Mouse (Mus musculus) olfactory bulb, adult 2 months (tissue): Measurements from ENCODE around the gene Casp12. TPM values are rescaled to one million over a fixed set of nuclear protein-coding genes. Genes with fewer than 3 reads are reported as not detected.
"Not testable (repeated sequence)": the region's sequence is repeated elsewhere in the genome, so short reads cannot be mapped to it uniquely, and the experiment has no call there.

Experiments
- H3K27ac ChIP-seq: fragments of 200-500 bp; 2 replicates; pipeline ENCODE4 v1.5.1; 2012; ENCODE audit warnings: low read depth, low read length; ENCODE audit not compliant: insufficient read depth
- H3K4me1 ChIP-seq: fragments of 200-500 bp; 2 replicates; pipeline ENCODE4 v1.6.1; 2012; ENCODE audit warnings: low read length; ENCODE audit not compliant: control insufficient read depth, insufficient read depth
- H3K4me3 ChIP-seq: fragments of 200-500 bp; 2 replicates; pipeline ENCODE4 v1.5.1; 2012; ENCODE audit warnings: mild to moderate bottlenecking, low read depth, low read length, moderate library complexity; ENCODE audit not compliant: insufficient read depth
- CTCF ChIP-seq: fragments of 200-500 bp; IDR thresholded peaks from 2 replicates; pipeline ENCODE4 v1.5.1; 2012; ENCODE audit warnings: low read depth, mild to moderate bottlenecking, low read length, moderate library complexity; ENCODE audit not compliant: insufficient read depth
- POLR2A ChIP-seq: fragments of 200-500 bp; IDR thresholded peaks from 2 replicates; pipeline ENCODE4 v1.6.1; 2012; ENCODE audit warnings: mild to moderate bottlenecking, low read depth, low read length, moderate library complexity; ENCODE audit not compliant: insufficient read depth
- WGBS: fragments of 180-500 bp; shearing (Covaris S2); methylation state at CpG from one replicate; pipeline ENCODE4 v1.1.7; 2018; 5-methylcytosine and 5-hydroxymethylcytosine counted together
- polyA plus RNA-seq: library from polyadenylated mRNA; stranded (reverse); fragments of >200 nt; gene quantifications from 2 replicates; pipeline ENCODE4 v1.2.4, GENCODE M21; 2012; ENCODE audit warnings: low replicate concordance; ENCODE audit not compliant: missing spikeins, insufficient read depth, insufficient read length

Casp12 gene
- polyA plus RNA-seq, 1 experiment: not detected

DNA sequence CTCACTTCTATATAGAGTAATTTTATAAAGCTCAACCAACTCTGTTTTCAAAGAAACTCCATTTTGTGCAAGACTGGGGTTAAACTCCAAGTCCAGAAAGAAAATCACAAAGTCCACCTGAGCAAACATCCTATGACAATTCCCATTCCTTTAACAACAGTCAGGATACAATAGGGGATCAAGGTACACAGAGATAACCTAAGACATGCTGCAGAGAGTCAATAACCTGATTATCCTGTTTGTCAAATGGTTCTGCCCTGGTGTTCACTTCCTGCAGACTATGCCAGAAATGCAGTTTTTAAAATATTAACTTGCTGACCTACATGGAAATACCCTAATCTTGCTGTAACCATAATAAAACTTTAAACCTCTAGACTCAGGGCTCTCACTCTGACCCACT lies 12.8 kb upstream of the Casp12 start:
- Histone ChIP-seq H3K27ac (no peak overlapping the region), H3K4me3 (no peak overlapping the region), H3K4me1 (no peaks in the 10 kb centered on the region)
- no peak for TF ChIP-seq POLR2A
- TF ChIP-seq CTCF: no peak

DNA sequence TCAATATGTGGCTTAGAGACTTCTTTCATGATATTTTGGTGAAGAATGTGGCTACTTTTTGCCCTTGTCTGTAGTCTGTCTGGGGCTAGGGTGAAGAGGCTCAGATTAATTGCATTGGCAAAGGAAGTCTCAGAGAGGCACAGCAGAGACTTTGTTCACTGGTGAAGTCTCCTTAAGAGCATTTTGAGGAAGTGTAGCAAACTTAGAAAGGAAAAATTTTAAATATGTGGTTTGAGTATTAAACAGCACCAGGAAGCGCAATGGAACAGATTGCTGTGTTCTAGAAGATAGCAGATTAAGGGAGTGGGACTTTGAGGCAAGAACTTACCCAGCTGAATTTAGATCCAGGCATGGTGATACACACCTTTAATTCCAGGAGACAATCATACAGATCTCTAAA lies 11.8 kb upstream of the Casp12 start:
- TF ChIP-seq POLR2A (no peak), CTCF (no peak)
- Histone ChIP-seq H3K4me1 (no peaks in the 10 kb centered on the region), H3K27ac (no peak overlapping the region), H3K4me3 (no peak overlapping the region)
- WGBS: 94% methylated on average over 1 of the region's 1 CpGs

DNA sequence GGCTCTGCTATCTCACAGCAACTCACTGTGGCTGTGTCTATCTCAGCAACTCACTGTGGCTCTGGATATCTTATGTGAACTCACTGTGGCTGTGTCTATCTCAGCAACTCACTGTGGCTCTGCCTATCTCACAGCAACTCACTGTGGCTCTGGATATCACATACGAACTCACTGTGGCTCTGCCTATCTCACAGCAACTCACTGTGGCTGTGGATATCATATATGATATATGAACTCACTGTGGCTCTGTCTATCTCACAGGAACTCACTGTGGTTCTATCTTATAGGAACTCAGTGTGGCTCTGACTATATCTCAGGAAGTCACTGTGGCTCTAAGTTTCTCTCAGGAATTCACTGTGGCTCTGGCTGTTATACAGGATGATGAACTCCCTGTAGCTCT lies 2.1 kb upstream of the Casp12 start:
- no peaks in the 10 kb centered on the region for H3K4me1 ChIP-seq
- no peak for TF ChIP-seq POLR2A
- no peak for TF ChIP-seq CTCF
- 91% methylated on average over 1 of the region's 1 CpGs for WGBS
- no peak overlapping the region for H3K4me3 ChIP-seq
- H3K27ac ChIP-seq: no peak overlapping the region

DNA sequence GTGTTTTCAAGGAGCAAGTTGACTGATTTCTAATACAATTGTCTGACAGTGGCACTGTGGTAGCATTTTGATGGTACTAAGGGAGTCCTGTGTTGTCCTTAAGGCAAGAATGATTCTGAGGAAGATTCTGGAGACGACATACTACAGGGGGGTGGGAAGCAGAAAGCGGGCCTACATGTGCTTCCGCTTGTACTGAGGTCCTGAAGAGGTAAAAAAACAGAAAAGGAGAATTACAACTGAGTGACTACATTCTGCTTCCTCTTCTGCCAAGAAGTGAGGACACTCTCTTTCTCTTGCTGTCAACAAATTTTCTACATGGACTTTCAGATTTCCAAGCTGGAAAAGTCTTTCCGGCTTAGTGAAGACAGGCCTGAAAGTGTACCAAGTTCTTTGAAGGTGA lies 1.1 kb upstream of the Casp12 start:
- Histone ChIP-seq H3K27ac (no peak overlapping the region), H3K4me1 (no peaks in the 10 kb centered on the region), H3K4me3 (no peak overlapping the region)
- no peak for TF ChIP-seq POLR2A
- no peak for TF ChIP-seq CTCF
- 89% methylated on average over 4 of the region's 4 CpGs for WGBS

DNA sequence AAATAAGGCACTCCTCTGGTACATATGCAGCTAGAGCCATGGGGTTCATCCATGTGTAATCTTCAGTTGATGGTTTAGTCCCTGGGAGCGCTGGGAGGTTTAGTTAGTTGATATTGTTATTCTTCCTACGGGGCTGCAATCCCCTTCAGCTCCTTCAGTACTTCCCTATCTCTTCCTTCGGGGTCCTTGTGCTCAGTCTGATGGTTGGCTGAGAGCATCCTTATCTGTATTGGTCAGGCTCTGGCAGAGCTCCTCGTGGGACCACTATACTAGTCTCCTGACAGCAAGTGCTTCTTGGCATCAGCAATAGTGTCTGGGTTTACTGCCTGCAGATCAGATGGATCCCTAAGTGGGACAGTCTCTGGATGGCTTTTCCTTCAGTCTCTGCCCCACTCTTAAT lies 2.2 kb downstream of the Casp12 start:
- Histone ChIP-seq H3K27ac (no peak overlapping the region), H3K4me3 (no peak overlapping the region), H3K4me1 (no peaks in the 10 kb centered on the region)
- no peak for TF ChIP-seq CTCF
- no peak for TF ChIP-seq POLR2A
- 90% methylated on average over 4 of the region's 4 CpGs for WGBS

DNA sequence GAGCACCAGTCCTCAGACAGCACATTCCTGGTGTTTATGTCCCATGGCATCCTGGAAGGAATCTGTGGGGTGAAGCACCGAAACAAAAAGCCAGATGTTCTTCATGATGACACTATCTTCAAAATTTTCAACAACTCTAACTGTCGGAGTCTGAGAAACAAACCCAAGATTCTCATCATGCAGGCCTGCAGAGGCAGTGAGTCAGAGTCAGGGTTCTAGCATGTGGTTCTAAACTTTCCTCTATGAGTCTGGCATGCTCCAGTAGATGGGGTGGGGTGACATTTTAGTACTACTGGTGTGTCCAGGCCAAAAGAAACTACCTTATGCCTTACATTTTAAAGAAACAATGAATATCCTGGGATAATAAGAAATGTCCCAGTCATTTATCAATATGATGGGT lies 8.4 kb downstream of the Casp12 start:
- TF ChIP-seq CTCF (no peak), POLR2A (no peak)
- 91% methylated on average over 2 of the region's 2 CpGs for WGBS

DNA sequence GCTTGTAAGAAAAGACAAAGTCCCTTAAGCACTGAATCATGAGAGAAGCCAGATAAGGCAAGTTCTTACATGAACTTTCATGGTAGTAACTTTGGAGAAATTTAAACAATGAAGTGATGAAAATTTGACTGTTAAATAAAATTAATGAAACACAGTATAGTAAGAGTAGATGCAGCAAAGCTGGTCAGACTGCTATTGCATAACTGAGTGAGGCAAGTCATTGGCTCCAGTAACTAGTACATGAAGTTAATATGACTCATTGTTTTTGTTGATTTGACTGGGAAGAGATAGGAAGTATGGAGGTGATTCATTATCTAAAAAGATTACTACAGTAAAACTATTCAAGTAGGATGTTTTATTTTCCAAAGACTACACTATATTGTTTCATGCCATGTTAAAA lies 11.6 kb downstream of the Casp12 start:
- H3K4me1 ChIP-seq: no peaks in the 10 kb centered on the region
- H3K4me3 ChIP-seq: no peak overlapping the region
- H3K27ac ChIP-seq: no peak overlapping the region
- TF ChIP-seq POLR2A (no peak), CTCF (no peak)

More for the DNA sequence above, 8.4 kb downstream of the Casp12 start:
- no peaks in the 10 kb centered on the region for H3K4me1 ChIP-seq
- H3K27ac ChIP-seq: no peak overlapping the region
- H3K4me3 ChIP-seq: no peak overlapping the region

DNA sequence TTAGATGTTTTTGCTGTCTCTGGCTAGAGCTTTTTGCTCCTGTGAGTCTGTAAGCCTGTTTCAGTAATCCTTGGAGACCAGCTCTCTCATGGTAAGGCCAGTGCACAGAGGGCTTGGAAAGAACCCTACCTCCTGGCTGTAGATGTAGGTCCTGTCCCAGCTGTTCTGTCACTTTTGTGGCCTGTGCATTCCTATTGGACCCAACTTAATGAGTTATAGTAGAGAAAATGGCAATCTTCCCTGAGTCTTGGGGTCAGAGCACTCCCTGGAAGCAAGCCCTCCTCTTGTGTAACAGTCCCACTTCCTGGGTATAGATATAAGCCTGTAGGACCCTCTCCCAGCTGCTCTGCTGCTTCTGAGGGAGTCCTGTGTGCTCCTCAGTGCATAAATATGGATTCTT lies 48.3 kb downstream of the Casp12 start:
- H3K4me1 ChIP-seq: no peaks in the 10 kb centered on the region
- no peak overlapping the region for H3K4me3 ChIP-seq
- TF ChIP-seq POLR2A (no peak), CTCF (no peak)
- H3K27ac ChIP-seq: no peak overlapping the region

DNA sequence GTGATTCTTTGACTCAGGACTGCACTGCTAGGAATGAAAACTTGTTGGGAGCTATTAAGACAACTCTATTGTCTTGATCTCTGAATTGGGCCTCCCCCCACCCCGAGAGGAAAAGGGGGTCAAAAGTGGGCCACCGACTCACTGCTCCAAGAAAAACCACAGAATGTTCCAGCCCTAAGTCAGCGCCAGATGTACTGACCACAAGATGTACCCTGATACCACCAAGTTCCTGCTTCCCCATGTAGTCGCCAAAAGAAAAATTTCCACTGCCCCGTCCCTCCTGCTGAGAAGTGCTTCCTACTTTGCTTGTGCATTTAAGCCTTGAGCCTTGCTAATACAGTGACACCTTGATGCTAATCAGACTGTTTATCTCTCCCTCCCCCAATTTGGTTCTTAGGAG lies 50.6 kb downstream of the Casp12 start:
- H3K4me1 ChIP-seq, H3K4me3 ChIP-seq, H3K27ac ChIP-seq: not testable (repeated sequence)
- 83% methylated on average over 5 of the region's 5 CpGs for WGBS

DNA sequence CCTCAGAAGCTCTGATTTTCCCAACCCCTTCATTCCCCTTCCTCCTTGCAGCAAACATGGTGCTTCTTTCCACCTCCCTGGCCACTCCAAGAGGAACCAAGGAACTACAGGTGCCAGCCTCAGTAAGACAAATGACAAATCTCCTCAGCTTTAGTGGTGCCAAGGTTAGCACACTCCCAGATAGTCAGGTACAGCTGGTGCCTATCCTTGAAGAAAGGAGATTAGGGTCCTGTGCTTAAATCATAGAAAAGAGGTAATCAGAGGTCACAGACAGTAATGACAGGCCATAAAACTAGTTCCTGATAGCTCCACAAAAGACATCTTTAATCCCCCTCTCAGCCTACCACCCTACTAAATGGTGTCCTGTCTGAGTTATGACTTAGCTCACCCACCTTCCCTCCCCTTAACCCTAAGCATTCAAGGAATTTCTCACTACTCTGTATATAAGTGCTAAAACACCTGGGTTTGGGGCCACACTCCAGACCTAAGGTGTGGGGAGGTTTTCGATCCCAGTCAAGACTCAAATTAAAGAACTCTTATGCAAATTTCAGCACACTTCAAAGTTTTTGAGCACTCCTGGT lies 65.8 kb downstream of the Casp12 start:
- TF ChIP-seq CTCF: no peak
- TF ChIP-seq POLR2A: no peak
- no peak overlapping the region for H3K27ac ChIP-seq
- no peak overlapping the region for H3K4me3 ChIP-seq
- WGBS: 92% methylated on average over 1 of the region's 1 CpGs
- H3K4me1 ChIP-seq: no peaks in the 10 kb centered on the region
